Mouse (Mus musculus) cortical plate, adult 2 months (tissue): ENCODE measurements around the gene Gm21954.

ENCODE experiments used
- CTCF ChIP-seq: fragments of 200-500 bp; IDR thresholded peaks from 2 replicates; pipeline ENCODE4 v1.5.1; 2011; ENCODE audit warnings: mild to moderate bottlenecking, control low read depth, low read length; ENCODE audit not compliant: insufficient read depth; ENCODE audit errors: extremely low read depth
- POLR2A ChIP-seq: fragments of 200-500 bp; IDR thresholded peaks from 2 replicates; pipeline ENCODE4 v1.6.1; 2011; ENCODE audit warnings: mild to moderate bottlenecking, low read length, control low read depth; ENCODE audit not compliant: insufficient read depth; ENCODE audit errors: extremely low read depth

GRCm38 (mm10) chr3:55496462-55496941 lies 24.5 kb upstream of the Gm21954 start:
- TF ChIP-seq POLR2A (no peak), CTCF (no peak)
